Mouse (Mus musculus) cerebellum, adult 8-10 months (tissue): ENCODE results near the gene Lonp1.
"Not testable (repeated sequence)": the region's sequence is repeated elsewhere in the genome, so short reads cannot be mapped to it uniquely, and the experiment has no call there.

ENCODE experiments used
- DNase-seq: peaks from one replicate; pipeline ENCODE4 v3.0.0; 2022

Gene Lonp1

DNA sequence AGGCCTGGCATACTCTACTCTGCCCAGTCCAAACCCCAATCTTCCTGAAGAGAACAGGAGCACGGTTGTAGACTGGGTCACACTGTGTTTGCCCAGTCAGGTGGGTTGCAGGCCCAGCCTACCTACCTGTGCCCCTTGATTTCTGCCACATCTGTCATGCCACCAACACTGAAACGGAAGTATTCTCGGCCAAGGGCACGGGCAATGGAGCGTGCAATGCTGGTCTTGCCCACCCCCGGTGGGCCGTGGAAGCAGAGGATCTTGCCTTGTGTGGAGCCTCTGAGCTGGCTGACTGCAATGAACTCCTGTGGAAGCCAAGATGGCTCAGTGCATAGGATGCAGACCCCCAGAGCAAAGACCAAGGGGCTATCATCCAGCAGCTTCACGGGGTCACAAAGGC, 9.1 kb downstream of the Lonp1 start:
- no peak for DNase-seq

DNA sequence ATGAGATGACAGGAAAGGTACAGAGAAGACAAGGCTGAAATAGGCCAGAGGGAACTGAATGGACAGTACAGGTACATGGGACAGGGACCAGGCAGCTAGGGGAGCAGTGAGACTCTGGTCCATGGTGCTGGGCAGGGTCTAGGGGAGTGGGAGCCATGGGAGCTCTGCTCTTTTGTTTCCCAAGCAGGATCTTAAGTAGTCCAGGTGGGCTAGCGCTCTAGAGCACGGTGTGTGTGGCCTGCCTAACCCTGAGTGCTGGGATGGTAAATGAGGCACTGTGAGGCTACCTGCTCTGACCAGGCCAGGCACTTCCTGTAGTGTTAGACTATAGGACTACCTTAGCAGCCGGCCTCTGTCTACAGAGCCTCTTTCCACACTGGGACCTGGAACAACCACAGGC, 10.0 kb downstream of the Lonp1 start:
- DNase-seq, result no peak

DNA sequence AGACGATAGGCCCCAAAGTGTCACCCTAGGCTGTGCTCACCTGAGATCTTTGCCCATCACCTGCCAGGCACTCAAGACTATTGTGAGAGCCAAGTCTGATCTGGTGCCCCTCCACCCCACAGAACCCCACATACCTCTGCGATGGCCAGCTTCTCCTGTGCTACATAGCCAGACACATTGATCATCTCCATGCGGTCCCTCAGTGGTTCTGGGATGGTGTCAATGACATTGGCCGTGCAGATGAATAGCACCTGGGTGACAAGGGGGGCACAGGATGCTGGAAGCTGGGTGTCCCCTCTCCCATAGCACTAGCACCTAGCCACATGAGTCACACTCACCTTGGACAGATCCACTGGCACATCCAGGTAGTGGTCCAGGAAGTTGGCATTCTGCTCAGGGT, 10.9 kb downstream of the Lonp1 start:
- DNase-seq, result no peak

DNA sequence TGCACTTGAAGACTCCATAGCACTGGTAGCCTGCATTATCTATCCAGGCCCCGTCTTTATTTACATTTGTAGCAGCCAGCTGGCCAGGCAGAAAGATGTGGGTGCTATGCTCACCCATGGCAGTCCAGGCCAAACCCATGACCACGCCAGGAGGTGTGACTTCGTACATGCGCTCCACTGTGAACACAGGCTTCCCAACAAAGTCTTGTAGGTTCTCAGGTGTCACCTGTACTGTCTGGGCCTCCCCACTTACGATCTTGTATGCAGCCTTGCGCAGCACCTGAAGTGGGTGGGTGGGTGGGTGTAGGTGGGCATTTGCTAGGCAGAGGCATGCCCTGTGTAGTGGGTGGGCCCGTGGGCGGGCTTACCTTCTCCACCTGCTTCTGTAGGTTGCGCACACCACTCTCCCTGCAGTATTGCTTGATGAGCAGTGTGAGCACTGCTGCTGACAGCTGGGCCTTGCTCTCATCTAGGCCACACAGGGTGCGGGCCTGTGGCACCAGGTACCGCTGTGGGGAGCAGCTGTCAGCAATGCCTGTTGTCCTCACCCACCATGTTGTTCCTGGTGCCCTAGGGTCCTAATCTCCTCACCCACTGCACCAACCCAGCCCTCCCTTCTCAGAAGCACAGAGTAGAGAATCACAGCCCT, 11.4 kb downstream of the Lonp1 start:
- no peak for DNase-seq

DNA sequence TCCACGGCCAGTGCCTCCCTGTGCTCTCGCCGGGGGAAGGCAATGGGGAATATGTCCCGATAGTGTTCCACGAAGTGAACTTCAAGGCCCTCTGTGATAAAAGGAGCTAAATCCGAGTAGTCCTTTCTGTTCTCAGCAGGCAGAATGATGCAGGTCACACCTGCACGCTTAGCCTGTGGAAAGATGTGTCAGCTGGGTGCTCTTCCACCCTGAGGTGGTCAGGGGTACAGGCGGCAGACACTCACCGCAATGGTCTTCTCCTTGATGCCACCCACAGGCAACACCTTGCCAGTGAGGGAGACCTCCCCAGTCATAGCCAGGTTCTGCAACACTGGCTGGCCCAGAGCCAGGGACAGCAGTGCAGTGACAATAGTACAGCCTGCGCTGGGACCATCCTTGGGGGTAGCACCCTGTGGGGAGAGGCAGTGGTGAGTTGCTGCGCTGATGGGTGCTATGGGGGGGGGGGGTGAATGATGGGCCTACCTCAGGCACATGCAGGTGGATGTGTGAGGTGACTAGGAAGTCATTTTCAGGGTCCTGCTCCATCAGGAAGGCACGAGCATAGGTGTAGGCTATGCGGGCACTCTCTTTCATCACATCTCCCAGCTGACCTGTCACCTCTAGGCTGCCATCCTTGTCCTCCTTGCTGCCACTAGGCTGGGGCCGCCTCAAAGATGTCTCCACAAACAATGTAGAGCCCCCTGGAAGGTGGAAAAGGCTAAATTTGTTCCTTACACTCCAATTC, 12.1 kb downstream of the Lonp1 start:
- no peak for DNase-seq

DNA sequence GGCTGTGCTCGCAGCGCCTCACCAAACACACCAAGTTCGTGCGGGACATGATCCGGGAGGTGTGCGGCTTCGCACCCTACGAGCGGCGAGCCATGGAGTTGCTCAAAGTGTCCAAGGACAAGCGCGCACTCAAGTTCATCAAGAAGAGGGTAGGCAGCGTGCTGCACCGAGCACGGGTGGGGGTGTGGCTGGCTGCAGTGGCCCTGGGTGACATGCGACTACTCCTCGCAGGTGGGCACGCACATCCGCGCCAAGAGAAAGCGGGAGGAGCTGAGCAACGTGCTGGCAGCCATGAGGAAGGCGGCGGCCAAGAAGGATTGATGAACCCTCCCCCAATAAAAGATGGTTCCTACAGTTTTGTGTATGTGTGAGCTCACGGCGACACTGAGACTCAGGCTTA, 12.8 kb downstream of the Lonp1 start:
- DNase-seq, result not testable (repeated sequence)

DNA sequence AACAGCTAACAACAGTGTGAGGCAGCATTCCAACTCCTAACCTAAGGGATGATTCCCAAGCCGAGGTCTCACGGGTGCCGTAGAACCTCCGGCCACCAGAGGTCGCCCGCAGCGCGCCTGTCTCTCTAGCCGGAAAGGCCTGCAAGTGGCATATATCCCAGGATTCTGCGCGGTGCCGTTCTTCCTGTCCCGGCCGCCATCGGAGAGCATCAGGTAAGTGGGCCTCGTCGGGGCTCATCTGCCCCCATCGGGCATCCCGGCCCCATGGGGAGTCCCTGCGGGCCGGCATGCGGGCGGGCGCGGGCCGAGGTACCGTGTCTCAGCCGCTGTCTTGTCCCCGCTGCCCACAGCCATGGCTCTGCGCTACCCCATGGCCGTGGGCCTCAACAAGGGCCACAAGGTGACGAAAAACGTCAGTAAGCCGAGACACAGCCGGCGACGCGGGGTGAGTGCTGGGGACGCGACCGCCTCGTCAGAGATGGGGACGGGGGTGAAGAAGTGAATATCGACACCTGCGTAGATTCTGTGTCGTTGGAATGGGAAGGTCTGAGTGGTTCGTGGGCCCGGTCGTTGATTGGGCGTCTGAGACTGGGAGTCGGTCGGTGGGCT, 13.3 kb downstream of the Lonp1 start, which contains the start of gene Rpl36:
Gene Rpl36 (plus strand): TSS at position 181 of the 609 bp plus-strand sequence.
- peak; percentile 97 for DNase-seq

DNA sequence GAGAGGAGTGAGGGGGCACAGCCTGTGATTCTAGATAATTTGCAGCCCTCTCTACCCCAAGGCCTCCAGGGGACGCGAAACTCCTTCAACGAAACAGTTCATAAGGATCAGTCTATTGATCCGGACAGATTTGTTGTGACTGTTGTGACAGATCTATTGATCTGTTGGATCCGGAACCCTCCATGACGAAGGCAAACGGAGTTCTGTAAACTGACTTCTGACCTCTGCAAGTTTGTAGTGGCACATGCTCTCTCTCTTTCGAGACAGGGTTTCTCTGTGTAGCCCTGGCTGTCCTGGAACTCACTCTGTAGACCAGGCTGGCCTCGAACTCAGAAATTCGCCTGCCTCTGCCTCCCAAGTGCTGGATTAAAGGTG, 14.1 kb downstream of the Lonp1 start:
- not testable (repeated sequence) for DNase-seq

DNA sequence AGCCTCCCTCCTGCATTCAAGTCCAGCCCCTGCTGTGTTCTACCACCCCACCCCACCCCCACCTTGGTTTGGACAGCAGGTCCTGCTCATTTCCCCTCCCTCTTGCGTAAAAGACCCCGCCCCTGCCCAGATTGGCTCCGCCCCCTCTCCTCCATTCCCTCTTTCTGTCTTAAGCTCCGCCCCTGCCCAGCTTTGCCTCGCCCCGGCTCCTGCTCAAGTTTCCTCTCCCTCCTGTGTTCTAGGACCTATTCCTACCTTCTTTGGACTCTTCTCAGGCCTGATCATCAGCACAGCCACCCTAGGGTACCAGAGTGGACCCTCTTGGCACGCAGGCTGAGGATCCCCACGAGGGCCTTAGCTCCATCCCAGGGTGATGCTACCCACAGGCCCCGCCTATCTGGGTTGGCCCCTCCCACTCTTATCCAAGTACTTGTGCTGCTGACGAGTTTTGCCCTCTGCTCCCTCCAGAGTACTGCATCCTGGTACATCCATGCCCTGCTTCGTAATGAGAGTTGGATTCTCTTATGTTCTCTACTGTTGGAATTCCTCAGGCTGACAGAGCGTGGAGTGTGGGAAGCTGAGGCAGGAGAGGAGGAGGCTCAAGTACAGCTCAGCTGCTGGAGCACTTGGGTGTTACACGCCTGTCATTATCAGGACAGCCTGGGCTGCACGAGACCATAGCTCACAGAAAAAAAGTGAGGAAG, 14.7 kb downstream of the Lonp1 start:
- DNase-seq, result no peak

DNA sequence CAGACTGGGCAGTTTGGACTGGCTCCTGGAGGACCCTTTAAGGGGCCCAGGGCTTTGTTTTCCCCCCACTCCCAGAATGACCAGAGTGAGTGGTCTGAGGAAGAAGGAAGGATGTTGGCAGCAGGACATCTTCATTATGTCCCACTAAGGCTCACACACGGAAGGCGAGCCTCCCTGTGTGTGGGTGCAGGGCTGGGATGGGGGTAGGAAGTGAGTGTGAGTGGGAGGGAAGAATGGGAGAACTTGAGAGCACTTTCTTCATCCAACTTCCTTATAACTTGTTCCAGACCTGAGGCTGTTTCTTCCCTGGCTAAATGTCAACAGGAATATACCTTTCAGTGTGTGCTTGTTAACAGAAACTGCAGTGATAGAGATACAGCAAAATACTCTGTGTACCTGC, 15.4 kb downstream of the Lonp1 start:
- no peak for DNase-seq

DNA sequence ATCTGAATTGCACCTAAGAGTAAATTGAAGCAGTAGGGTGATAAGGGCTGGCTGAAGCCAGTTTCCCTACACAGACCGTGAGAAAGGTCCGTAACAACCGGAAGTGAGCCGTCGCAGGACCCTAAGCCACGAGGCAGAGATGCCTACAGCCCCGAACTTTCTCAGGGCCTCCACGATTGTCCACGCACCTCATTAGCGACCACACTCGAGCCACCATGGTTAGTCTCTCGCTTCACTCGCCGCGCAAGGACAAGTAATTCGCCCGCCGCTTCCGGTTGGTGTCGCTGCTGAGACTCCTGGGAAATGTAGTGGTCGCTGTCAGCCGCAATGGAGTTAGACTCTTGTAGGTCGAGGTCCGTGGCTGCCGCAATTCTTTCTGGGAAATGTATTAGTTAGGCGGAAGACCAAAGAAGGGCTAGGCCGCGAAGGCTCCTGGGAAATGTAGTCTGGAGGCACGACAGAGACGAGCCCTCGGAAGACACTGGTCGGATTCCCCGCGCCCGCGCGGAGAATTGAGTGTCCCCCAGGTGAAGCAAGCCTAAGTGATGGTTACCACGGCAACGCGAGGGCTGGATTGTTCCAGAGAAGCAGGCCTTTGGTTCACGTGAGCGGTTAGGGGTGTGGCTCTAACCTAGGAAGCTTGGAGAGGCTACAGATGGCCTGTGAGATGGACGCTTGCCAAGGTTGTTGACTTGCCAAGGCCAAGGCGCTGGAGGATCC, 17.1 kb downstream of the Lonp1 start, which contains the start of gene 2410015M20Rik:
Gene 2410015M20Rik (minus strand): TSS at position 320 of the 720 bp plus-strand sequence.
- DNase-seq, result peak; percentile 96

DNA sequence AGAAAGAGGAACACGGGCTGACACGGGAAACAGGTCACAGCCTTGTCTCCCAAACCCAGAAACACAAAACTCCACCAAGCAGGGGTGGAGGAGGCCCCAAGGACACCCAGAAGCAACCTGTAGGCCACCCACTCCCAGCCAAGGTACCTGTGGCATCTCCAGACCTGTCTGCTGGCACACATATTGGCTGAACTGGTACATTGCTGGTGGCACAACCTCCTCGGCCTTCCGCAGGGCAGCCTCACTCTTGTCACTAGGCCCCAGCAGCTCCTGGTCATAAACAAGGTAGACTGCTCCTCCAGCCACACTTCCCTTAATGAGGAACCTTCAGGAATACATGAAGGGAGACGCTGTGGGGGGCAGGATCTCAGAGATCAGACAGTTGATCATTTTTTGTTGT, 18.0 kb downstream of the Lonp1 start:
- no peak for DNase-seq

DNA sequence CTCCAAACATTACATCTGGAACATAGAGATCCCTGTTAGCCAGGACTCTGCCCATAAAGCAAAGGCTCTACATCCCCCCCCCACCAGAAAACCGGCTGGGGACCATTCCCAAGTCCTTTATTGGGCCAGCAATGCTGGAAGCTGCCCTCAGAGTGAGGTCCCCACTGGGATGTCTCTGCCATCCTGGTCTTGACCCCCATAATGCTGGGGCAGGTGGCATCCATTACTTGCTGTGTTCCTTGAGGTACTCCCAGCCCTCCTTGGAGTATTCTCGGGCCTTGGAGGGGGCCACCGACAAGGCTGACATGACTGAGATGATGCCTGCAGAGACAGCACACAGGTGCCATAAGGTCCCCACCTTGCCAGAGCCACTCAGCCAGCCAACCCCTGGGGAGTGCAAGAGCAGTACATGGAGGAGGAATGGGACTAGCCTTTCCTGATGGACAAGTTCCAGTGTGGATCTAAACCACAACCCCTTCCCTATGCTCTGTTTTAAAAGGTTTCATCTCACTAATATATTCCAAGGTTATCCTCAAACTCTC, 19.1 kb downstream of the Lonp1 start:
- no peak for DNase-seq

DNA sequence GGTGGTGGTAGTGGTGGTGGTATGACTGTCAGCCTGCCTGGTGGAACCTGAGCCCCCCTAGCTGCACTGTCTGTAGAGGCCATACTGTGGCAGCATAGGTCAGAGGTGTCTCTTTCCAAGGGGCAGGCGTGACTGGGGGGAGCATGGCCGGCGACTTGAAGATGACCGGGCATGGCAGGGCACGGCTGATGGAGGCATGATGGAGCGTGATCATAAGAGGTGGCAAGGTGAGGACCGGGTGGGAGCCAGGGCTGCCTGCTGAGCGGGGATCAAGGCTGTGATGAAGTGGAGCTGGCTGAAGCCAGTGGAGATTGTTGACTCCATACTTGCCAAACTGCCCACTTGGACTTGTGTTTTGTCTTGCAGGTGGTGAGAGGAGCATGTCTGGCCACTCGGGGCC, 21.3 kb downstream of the Lonp1 start:
- DNase-seq, result no peak

DNA sequence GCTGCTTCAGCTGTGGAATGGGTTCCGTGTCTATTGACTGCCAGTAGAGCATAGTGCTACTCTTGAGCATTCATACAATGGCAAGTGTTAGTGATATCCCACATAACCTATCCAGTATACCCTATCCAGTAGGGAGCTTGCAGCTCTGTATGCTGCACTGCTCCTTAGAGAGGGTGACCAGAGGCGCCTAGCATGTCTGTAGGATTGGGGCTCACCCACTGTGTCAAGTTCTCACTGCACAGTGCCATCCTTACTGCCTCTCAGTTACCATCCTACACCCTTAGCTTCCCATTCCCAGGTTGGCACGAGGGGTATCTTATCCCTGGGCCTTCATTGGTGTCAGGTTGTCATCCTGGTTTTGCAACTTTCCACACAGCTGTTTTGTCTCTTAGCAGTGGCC, 22.3 kb downstream of the Lonp1 start:
- DNase-seq, result no peak

DNA sequence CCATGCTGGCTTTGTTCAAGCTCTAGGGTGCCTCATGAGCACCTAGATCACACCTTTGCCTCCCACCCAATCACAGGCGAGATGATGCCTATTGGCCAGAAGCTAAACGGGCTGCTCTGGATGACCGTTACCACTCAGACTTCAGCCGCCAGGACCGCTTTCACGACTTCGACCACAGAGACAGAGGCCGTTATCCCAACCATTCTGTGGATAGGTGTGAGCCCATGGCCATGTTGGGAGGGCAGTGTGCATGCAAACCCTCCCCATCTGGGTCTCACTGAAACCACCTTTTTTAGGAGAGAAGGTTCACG, 22.7 kb downstream of the Lonp1 start:
- DNase-seq, result no peak

DNA sequence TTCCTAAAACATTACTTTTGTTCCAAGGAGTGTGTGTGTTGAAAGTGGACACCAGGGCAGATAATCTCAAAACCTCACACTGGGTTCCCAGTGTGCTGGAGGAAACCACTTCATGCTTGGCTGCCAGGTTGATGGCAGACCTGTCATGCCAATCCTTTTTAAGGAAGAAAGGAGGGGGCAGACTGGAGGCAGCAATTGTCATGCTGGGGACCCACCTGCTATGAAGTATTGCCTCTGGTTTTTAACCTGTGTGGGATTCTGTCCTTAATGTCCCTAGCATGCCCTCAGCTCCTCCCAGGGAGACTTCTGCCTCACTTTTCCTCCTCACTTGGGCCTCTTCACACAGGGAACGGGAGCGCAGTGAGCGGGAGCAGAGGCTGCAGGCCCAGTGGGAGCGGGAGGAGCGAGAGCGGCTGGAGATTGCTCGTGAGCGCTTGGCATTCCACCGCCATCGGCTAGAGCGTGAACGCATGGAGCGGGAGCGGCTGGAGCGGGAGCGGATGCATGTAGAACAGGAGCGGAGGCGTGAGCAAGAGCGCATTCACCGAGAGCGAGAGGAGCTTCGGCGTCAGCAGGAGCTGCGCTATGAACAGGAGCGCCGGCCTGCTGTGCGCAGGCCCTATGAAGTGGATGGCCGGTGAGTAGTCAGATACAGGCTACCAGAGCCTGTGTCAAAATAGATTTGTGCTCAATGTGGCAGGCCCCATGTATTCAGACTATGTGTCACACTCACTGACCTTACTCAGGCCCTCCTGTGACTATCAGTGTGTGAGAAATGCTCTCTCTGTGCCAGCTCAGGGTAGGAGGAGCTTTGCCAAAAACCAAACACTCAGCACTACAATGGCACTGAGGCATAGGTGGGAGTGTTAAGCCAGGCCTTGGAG, 23.3 kb downstream of the Lonp1 start:
- no peak for DNase-seq

DNA sequence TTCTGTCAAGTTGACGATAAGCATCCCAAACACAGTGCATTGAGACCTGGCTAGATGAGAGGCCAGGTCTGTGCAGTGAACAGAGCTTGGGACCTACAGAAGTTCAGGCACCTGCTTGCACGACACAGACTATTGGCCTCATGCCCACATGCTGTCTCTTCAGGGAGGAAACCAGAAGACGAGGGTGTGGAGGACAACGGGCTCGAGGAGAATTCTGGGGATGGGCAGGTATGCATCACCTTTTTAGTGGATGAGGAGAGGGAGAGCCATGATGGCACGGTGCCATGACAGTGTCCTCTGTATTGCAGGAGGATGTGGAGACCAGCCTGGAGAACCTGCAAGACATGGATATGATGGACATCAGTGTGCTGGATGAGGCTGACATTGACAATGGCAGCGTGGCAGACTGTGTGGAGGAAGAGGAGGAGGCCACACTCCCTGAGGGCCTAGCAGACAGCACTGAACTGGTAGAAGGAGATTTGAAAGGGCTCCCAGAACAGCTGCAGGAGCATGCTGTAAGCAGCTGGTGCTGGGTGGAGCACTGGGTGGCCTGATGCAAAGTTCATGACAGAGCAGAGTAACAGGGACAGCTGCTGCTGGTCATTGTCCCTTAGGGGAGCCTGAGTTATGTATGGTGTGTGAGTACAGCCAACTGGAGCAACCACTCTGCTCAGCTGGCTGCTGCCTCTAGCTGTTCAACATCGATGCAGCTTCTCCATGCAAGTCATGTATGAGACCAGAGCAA, 33.0 kb downstream of the Lonp1 start:
- no peak for DNase-seq

DNA sequence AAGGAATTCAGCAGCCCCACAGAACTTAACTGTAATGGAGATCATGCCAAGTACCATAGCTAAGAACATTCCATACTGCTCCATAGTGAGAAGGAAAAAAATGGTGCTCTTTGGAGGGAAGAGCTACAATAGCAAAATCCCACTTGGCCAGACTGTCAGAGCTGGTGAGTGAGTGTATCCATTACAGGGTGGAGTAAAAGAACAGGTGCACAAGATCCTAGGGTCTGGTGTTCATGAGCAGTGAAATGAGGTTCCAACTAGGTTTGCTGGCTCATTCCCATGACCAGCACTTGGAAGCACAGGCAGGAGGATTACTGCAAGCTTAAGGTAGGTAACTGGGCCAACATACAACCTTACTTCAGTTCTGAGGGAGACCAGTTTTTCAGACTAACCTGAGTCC, 34.1 kb downstream of the Lonp1 start:
- no peak for DNase-seq

DNA sequence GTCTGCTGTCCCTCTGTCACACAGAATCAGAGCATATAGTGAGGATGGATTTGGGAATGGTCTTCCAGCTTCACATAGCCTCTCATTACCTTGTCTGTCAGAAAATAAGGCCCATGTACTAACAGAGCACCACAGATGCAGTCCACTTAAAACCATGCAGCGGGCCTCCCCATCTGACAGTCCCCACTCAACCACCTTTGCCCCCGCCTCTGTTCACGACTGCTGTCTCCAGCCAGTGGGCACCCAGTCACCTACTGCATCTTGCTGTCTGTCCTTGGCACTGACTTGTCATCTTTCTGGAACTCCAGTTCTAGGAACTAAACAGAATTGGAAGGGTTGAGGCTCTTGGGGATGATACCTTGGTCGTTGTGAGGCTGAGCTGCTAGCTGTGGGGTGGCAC, 37.8 kb downstream of the Lonp1 start:
- no peak for DNase-seq

DNA sequence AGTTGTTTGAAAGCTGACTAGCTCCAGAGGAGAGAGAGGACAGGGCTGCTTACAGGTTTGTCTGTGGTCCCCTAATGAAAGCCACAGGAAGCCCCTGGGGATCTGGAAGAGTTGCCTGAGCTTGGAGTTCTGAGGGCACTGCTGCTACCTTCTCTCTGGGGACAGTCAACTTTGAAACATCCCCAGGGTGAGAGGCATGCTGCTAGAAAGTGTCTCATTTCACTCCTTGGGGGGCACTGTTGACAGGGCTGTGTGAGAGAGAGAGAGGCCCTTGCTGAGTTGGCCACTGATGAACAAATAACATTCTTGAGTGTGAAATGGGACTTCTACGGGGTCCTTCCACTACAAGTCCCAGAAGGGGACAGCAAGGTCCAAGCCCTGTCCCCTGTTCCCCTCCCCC, 38.9 kb downstream of the Lonp1 start:
- DNase-seq, result no peak
